In genomic region chr17:27997212-27997611, GRCm38 (mm10) we compare ENCODE assay signal across 10 mouse cellular contexts.
A peak's percentile ranks its signal among the peaks of the same experiment; 100 is the strongest.
DNase-seq lines count a peak whose midpoint lies in the region.
"Had no signal": no experiment of that assay in that cellular context is flagged by ENCODE, and none has a peak within 500 bp of the region (broad histone marks: within the 10 kb centered on the region; RNA-seq: fewer than 3 reads in every experiment).

No protein-coding gene starts in this region.

- DNase-seq in right cerebral cortex, adult 18-20 months: peak; percentile 89
- no peak for DNase-seq in right cerebral cortex, postnatal 4 days
- peak; percentile 67 to 86 for DNase-seq in frontal cortex, adult 2 months (ENCODE audit: extremely low spot score in 1 of 2, low spot score in 1 of 2)
- DNase-seq in right cerebral cortex, adult 2 months (ENCODE audit: low spot score in 2 of 2): peak; percentile 87
- no peak for DNase-seq in adrenal gland, adult 2 months
- DNase-seq in cerebellum, adult 9-10 months: no peak
- DNase-seq in adrenal gland, postnatal 36 days: no peak
- DNase-seq: adrenal gland, postnatal 25 days; cerebellum, adult 18-20 months; lung, postnatal 10 days had no signal

Comparison
In these comparisons a context has a peak if more than half of its experiments do, and no peak if none do; other contexts are left out.
1. DNase-seq: peak in right cerebral cortex, adult 18-20 months (single experiment), frontal cortex, adult 2 months (2 of 2) and right cerebral cortex, adult 2 months (2 of 2); none in right cerebral cortex, postnatal 4 days (single experiment), adrenal gland, adult 2 months (single experiment), cerebellum, adult 9-10 months (single experiment) and adrenal gland, postnatal 36 days (0 of 2).